Mouse (Mus musculus) cerebellum, adult 2 months (tissue): Measurements from ENCODE around the gene Igfbp7. TPM values are rescaled to one million over a fixed set of nuclear protein-coding genes. Genes with fewer than 3 reads are reported as not detected.

ENCODE experiments used
- DNase-seq, 2 experiments: peaks; one replicate each; pipeline ENCODE4 v3.0.0; 2021
- H3K27ac ChIP-seq: fragments of 200-500 bp; 2 replicates; pipeline ENCODE4 v1.5.1; 2012; ENCODE audit warnings: low read length, control low read depth, inconsistent platforms; ENCODE audit not compliant: insufficient read depth
- H3K27me3 ChIP-seq: fragments of 200-500 bp; 2 replicates; pipeline ENCODE4 v1.6.1; 2012; ENCODE audit warnings: inconsistent platforms, mild to moderate bottlenecking, low read length, moderate library complexity; ENCODE audit not compliant: control insufficient read depth, insufficient read depth
- H3K4me1 ChIP-seq: fragments of 200-500 bp; 2 replicates; pipeline ENCODE4 v1.6.1; 2011; ENCODE audit warnings: low read length; ENCODE audit not compliant: control insufficient read depth, insufficient read depth
- H3K4me3 ChIP-seq: fragments of 200-500 bp; replicated peaks from 2 replicates; pipeline ENCODE3; 2011; ENCODE audit warnings: mild to moderate bottlenecking, low read depth, low read length, control low read depth; ENCODE audit not compliant: insufficient read depth
- CTCF ChIP-seq: fragments of 200-500 bp; IDR thresholded peaks from 2 replicates; pipeline ENCODE4 v1.5.1; 2011; ENCODE audit warnings: low read depth, mild to moderate bottlenecking, control low read depth, low read length, moderate library complexity, borderline replicate concordance; ENCODE audit not compliant: insufficient read depth
- POLR2A ChIP-seq: fragments of 200-500 bp; IDR thresholded peaks from 2 replicates; pipeline ENCODE4 v1.6.1; 2011; ENCODE audit warnings: low read length, control low read depth, borderline replicate concordance; ENCODE audit not compliant: insufficient read depth
- WGBS: fragments of 180-500 bp; shearing (Covaris S2); methylation state at CpG from one replicate; pipeline ENCODE4 v1.1.7; 2018; 5-methylcytosine and 5-hydroxymethylcytosine counted together
- polyA plus RNA-seq: library from polyadenylated mRNA; depleted of rRNA; stranded (reverse); fragments of >200 nt; gene quantifications from 2 replicates; pipeline ENCODE4 v1.2.3, GENCODE M21; 2012

Gene Igfbp7
- polyA plus RNA-seq, 1 experiment, result 82.5 TPM

DNA sequence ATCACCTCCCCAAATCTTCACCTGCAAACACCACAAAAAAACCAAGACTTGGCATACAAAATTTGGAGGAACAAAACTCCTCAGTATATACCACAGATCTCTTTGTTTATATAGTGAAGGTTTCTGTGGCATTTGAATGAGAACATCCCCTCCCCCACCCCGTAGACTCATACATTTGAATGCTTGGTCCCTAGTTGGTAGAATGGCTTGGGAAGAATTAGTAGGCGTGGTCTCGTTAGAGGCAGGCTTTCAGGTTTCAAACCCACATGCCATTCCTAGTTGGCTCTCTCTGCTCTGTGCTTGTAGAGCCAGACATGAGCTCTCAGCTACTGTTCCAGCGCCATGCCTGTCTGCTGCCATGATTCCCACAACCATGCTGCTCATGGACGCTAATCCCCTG is 26.2 kb downstream of the Igfbp7 start:
- TF ChIP-seq CTCF, result no peak
- no peak for TF ChIP-seq POLR2A
- DNase-seq, result no peak
- no peaks in the 10 kb centered on the region for H3K4me1 ChIP-seq
- no peaks in the 10 kb centered on the region for H3K27me3 ChIP-seq
- H3K4me3 ChIP-seq, result no peak overlapping the region
- 79% methylated on average over 5 of the region's 5 CpGs for WGBS
- no peak overlapping the region for H3K27ac ChIP-seq

DNA sequence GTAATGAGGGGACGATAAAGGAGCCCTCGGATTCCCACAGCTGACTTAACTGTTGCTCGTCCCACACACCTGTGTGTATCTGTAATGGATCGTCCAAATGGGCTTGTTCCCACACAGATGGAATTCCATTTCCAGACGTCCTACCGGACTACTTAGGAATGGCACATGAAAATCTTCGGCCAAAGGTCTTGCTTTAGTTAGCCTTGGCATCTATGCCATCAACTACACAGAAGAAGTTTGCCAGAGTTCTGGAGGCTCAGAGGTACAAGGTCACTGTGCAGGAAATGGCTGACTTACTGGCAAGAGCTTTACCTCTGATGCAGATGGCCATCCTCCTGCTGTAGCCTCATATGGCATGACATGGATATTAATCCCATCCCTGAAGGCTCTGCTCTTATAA is 26.6 kb downstream of the Igfbp7 start:
- no peak for DNase-seq
- no peaks in the 10 kb centered on the region for H3K27me3 ChIP-seq
- no peaks in the 10 kb centered on the region for H3K4me1 ChIP-seq
- TF ChIP-seq POLR2A (no peak), CTCF (no peak)
- no peak overlapping the region for H3K4me3 ChIP-seq
- WGBS, result 75% methylated on average over 7 of the region's 7 CpGs
- no peak overlapping the region for H3K27ac ChIP-seq

DNA sequence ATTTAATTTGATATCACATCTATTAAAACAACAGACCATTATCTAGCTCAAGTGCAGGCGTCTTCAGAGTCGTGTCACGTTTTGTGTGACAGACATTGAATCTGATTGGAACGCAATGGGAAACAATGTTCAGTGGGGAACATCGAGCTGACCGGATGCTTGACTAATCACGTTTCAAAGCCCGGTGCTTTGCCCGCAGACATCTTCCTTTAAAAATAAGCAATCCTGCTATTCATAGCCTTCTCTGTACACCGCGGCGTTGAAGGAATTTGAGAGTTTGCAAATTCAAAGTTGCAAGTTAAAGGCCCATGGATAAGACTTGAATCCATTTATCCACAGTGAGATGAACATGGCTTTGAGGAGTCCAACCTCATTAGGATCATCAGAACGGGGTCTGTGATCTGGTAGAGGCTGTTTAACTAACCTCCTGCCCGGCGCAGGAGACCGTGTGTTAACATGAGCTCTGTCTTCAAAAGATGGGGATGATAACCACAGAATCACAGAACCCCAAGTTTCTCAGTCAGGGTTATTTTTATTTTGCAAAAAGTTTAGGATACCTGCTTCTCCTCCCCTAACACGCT is 27.4 kb downstream of the Igfbp7 start:
- H3K4me3 ChIP-seq, result no peak overlapping the region
- no peaks in the 10 kb centered on the region for H3K27me3 ChIP-seq
- TF ChIP-seq POLR2A (no peak), CTCF (no peak)
- 33% methylated on average over 17 of the region's 17 CpGs for WGBS
- no peak overlapping the region for H3K27ac ChIP-seq
- DNase-seq, result no peak
- no peaks in the 10 kb centered on the region for H3K4me1 ChIP-seq

- no peak for DNase-seq
- Histone ChIP-seq H3K4me1 (no peaks in the 10 kb centered on the region), H3K27ac (no peak overlapping the region), H3K4me3 (no peak overlapping the region), H3K27me3 (no peaks in the 10 kb centered on the region)
- TF ChIP-seq CTCF (no peak), POLR2A (no peak)
- WGBS, result 87% methylated on average over 14 of the region's 14 CpGs
Observed at GRCm38 (mm10) chr5:77379434-77380135, 28.3 kb downstream of the Igfbp7 start.

DNA sequence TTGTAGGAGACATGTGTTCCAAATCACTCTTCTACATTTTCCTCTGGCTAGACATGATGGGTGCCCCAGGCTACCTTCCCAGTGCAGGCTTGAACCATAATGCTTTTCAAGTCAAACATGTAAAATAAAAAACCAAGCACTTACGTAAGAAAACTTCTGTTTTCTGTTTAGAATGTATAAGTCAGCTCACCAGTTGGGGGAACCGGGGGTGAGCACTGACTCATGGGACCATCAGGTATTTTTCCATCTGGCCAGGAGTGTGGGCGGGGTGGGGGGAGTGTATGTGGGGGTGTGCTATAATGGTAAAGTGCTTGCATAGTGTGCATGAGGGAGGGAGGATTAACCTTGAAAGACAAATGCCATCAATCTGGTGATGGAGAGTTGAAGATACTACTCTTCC is 29.8 kb downstream of the Igfbp7 start:
- WGBS, result 95% methylated on average over 3 of the region's 3 CpGs
- TF ChIP-seq POLR2A, result no peak
- TF ChIP-seq CTCF, result no peak
- Histone ChIP-seq H3K27me3 (no peaks in the 10 kb centered on the region), H3K4me1 (no peaks in the 10 kb centered on the region), H3K4me3 (no peak overlapping the region), H3K27ac (no peak overlapping the region)
- no peak for DNase-seq

DNA sequence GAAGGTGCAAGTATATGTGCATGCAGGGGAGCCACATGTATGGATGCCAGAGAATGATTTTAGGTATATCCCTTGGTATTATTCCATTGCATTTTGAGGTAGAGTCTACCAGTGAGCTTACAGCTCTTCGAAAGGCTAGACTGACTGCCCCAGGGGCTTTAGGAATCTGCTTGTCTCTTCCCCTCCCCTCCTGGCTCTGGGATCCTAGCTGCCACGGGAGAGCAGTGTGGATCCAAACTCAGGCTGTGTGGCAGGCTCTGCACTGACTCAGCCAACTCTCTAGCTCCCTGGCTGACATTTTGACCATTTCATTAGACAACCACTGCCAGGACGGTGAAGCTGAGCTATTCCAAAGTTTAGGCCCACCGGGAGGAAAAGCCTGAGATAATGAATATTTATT is 32.3 kb downstream of the Igfbp7 start:
- Histone ChIP-seq H3K4me1 (no peaks in the 10 kb centered on the region), H3K27ac (no peak overlapping the region), H3K4me3 (no peak overlapping the region), H3K27me3 (no peaks in the 10 kb centered on the region)
- WGBS, result 57% methylated on average over 4 of the region's 4 CpGs
- no peak for DNase-seq
- TF ChIP-seq CTCF (no peak), POLR2A (no peak)

GRCm38 (mm10) chr5:77374945-77375344 is 32.9 kb downstream of the Igfbp7 start:
- 81% methylated on average over 3 of the region's 3 CpGs for WGBS
- Histone ChIP-seq H3K4me1 (no peaks in the 10 kb centered on the region), H3K27ac (no peak overlapping the region), H3K4me3 (no peak overlapping the region), H3K27me3 (no peaks in the 10 kb centered on the region)
- TF ChIP-seq POLR2A (no peak), CTCF (no peak)
- DNase-seq, result no peak

DNA sequence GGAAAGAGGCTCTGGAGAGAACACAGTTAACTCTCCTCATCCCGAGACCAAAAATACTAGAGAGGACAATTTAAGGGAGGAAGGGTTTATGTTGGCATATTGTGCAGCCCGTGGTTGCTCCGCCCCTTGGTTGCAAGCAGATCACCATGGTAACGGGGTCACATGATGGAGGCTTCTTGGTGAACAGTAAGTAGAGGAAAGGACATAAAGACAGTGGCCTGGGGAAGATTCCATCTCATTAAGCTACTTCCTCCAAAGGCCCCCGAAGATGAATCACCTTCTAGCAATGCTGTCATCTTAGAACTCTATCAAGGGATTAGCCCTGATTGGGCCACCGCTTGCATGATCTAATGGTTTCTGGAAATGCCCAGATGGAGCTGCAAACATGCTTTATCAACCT is 35.1 kb downstream of the Igfbp7 start:
- 71% methylated on average over 6 of the region's 6 CpGs for WGBS
- Histone ChIP-seq H3K4me3 (no peak overlapping the region), H3K27me3 (no peaks in the 10 kb centered on the region), H3K27ac (no peak overlapping the region), H3K4me1 (no peaks in the 10 kb centered on the region)
- TF ChIP-seq POLR2A (no peak), CTCF (no peak)
- DNase-seq, result no peak
